Mouse (Mus musculus) monocyte, adult 2 months (primary cell): Measurements from ENCODE around the gene Gan.

Experiments used
- DNase-seq, 2 experiments: peaks; one replicate each; pipeline ENCODE4 v3.0.0; 2022; ENCODE audit warnings: low spot score in 2 of 2, low read depth in 1 of 2

Gene Gan

DNA sequence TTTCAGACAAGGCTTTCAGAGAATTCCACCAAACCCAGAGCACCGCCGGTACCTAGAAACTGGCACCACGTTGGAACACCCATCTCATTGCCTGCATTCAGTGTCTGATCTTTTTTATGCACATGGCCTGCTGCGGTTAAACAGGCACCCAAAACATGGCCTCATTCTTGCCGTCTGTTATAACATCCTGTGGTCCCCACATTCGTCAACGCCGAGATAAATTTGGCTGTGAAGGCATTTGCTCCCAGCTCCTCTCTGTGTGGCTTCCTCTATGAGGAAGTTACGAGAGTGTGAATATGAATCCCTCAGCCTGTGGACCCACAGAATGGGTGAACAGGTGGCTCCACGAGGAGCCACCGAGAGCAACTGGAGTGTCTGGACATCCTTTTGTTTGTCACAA is 90.4 kb downstream of the Gan start:
- DNase-seq: no peak

DNA sequence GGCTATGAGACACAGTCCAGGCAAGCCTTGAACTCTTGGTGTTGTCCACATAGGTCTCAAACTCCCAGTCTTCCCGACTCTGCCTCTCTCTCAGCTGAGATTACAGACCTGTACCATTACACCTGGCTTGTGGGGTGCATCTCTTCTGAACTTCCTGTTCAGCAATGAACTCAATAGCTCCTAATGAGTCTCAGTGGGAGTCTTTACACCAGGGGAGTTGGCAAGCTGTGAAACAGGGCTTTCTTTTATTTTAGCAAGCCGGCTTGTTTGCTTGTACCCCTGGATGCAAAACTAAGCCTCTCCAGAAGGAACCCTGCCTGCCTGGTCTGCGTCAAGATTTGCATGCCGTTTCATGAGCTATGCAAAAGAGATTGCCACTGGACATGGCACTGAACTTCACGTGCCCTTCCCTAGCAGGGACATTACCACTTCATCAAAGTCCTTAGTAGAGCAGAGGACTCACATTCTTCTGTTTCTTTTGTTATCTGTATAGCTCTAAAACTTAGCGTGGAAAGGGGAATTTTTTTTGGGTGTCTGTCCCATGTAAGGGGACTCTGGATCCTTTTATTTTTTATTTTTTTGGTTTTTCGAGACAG is 93.2 kb downstream of the Gan start:
- DNase-seq: no peak

DNA sequence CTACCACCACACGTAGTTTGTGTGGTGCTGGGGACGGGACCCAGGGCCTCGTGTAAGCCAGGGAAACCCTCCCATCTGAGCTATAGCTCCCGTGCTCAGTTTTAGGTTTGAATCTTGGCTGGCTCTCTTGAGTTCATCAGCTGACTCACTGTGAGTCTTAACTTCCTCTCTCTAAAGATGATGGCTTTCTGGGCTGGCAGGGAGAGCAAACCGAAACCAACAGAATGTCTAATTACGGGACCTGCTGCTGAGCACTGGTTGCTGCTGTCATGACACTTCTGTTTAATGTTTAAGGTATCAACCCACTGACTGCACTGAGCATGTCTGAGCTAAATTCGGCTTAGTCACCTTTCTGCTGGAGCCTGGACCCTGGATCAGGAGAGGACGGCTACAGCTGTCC is 94.7 kb downstream of the Gan start:
- DNase-seq: peak; percentile 56 to 66

DNA sequence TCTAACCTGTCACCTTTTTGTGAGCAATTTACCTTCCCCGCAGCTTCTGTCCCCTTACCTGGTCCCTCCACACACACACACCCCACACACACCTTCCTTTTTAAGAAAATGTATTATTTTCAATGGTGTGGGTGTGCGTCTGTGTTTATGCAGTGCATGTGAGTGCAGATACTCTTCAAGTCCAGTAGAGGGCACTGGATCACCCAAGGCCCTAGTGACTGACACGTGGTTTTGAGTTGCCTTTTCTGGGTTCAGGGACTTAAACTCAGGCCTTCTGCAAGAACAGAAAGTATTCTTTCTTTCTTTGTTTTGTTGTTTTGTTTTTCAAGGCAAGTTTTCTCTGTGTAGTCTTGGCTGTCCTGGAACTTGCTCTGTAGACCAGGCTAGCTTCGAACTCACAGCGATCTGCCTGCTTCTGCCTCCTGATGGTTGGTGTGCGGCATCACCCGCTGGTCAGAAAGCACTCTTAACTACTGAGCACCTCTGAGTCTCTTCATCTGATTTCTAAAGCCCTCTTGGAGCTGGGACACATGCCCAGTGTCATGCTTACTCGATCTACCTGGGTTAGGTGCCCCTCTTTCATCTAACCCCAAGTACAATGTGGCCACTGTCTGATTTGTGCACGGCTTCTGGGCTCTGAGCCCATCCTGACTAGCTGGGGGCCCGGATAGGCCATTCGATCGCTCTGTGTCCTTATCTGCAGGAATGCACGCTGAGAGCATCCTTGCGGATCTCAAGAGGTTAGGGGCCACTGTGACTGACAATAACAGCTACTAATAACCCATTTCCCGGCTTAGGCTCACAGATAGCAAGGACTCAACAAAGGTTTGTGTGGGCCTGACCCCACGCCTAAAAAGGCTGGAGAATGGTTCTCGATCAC is 95.7 kb downstream of the Gan start:
- DNase-seq: no peak

DNA sequence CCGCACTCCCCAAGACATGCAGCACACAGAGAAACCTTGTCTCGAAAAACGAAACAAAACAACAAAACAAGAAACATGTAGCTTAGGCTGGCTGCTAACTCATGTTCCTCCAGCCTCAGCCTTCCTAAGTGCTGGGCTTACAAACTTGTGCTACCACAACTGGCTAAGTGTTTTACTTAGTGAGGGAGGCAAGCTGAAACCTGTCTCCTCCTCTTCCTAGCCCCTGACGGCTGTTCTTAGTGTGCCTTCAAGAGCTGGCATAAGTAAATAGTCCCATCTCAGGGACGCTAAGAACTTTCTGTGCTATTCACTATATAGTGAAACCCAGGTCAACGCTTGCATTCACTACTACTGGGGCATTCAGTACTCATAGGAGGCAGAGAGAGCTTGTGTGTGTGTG is 96.6 kb downstream of the Gan start:
- no peak for DNase-seq

DNA sequence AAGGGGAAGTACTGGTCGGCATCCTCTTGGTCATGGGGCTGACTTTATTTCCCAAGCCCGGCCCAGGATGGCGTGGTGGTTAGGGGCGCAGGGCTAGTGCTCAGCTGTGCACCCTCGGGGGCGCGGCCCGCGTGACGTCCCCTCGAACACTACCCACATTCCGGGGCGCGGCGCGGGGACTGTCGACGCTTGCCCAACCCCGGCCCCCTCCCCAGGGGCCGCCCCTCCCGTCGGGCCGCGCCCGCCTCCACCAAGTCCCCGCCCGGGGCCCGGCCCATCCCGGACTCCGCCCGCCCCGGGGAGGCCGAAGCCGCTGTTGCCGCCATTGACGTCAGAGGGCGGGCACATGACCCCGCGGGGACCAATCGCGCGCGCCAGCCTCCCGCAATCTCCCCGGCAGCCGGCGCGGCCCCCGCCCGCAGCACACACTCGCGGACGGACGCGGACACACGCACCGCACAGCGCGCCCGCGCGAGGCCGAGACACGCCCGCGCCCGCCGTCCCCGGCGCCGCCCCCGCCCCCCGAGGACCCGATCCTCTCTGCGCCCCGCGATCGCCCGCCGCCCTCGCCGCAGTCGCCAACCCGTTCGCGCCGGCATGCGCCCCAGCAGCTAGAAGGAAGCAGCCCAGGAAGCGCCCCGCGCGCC is 98.5 kb downstream of the Gan start:
- peak; percentile 86 to 97 for DNase-seq

DNA sequence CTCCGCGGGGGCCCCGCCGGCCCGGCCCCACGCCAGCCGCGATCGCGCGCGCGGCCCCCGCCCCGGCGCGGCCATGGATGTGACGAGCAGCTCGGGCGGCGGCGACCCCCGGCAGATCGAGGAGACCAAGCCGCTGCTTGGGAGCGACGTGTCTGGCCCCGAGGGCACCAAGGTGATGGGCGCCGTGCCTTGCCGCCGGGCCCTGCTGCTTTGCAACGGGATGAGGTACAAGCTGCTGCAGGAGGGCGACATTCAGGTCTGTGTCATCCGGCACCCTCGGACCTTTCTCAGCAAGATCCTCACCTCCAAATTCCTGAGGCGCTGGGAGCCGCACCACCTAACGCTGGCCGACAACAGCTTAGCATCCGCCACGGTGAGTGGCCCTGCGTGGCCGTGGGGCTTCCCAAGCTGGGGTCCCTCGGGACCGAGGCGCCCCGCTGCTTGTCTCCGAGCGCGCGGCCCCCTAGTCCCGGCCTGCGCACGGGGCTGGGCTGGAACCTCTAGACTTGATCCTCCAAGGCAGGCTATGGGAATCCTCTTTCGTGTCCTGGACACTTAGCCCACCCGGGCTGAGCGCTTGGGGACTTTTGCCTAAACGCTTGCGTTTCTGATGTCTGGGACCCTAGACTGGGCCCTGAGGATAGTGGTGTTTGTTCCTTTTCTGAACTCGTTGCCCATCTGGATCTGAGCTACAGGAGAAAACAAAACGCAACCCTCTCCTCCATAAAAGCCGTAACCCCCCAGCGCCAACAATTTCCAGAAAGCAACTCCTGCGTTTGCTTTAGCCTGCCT is 99.3 kb downstream of the Gan start, which contains the start of gene Cmip:
TSS of gene Cmip (plus strand) at position 36 of the 792 bp plus-strand sequence.
- peak in 1 of 2 experiments; percentile 34 for DNase-seq

DNA sequence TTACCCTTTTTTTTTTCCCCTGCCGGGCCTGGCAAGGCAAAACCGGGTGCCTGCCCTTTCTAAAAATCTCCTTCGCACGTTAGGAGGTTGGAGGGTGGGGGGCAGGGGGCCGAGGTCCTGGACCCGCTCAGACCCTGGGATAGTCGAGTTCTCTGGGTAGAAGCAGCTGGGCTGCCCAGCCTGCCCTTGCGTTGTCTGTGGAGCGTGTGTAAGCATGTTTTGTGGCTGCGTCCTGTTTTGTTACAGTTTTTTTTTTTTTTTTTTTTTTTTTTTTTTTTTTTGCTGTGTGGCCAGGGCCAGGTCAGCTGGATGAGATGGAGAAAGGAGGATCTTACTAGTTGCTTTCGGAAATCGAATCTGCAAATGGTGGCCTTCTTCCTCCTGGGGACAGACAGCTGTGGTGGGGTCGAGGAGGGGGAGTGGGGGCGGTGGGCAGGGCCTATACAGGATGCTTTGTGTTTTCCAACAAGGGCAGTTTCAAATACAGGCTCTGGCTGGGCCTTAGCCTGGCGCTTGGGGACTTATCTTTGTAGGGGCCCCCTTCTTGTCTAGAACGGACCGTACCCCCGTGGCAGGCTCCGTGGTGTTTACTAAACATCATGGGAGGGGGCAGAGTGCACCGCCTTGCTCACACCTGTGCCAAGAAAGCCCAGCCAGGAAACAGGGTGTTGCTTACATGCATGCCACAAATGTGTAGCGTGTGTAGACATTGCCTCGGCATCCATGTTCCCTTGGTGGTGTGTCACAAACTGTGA is 100.1 kb downstream of the Gan start:
- DNase-seq: no peak

DNA sequence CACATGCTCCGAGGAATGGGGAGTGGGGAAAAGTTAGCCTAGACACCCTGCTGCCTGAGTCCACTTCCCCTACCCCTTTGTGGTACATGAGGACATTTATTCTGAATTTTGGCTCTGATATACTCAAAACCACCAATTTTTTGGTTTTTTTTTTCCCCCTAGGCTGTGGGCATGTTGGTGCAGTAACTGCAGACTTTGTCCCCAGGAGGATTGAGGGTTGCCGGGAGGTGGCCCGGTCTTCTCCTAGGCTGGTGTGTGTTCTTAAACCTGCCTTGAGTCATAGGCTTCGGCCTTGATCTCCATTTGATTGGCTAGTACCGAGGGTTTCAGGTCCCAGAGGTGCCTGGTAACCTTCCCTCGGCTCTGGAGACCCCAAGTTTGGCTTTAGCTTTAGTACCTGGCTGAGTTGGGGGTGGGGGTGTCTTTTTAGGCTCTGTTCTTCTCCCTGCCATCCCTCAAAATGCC is 100.7 kb downstream of the Gan start:
- DNase-seq: no peak

DNA sequence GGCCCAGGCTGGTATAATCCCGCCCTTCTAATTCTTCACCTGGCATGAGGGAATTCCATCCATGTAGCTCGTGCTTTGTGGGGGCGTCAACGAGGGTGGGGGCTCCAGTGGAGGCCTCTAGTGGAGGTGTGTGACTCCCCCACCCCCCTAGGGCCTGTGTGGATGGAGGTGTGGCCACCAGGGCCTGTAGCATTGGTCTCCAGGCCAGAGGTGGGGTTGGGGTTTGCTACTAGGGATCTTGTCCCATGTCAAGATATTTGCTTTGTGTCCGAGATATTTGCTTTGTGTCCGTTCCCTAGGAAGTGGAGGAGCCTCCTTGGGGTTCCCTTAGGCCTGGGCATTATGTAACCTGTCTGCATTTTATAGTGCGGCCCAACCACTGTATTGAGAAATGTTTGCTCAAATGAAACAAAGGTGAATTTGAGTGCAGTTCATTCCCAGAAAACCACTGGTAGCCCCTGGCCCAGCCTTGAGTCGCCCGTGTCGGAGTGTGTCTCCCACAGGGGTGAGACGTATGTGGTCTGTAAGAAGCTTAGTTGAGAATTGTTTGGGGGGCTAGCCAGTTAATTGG is 101.6 kb downstream of the Gan start:
- no peak for DNase-seq

DNA sequence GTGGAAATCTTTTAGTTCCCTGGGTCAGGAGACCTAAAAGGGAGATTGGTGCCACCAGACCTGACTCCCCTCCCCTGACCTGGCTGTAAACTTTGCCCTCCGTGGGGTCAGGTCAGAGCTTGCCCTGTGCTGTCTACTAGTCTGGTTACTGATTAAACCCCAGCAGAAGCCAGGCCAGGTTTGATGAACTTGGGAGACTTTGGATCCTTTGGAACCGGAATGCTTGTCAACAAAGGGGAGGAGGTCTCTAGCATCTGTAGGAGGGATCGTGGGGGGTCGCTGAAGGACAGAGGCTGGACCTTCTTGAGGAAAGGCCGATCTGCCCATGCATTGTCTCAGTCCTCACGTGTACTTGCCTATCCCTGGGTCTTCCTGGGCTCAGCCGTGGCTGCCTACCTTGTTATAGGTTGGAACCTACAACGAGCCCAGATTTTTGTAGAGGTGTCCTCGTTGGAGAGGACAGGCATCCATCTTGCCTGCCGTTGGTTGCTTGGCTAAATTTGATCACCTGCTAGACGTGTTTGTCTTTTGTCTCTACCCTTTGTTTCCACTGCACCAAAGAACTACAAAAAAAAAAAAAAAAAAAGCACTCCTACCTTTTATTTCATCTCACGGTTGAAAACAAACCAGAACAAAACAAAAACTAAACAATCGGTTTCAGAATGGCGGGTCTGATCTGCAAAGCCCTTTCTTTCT is 102.4 kb downstream of the Gan start:
- no peak for DNase-seq

DNA sequence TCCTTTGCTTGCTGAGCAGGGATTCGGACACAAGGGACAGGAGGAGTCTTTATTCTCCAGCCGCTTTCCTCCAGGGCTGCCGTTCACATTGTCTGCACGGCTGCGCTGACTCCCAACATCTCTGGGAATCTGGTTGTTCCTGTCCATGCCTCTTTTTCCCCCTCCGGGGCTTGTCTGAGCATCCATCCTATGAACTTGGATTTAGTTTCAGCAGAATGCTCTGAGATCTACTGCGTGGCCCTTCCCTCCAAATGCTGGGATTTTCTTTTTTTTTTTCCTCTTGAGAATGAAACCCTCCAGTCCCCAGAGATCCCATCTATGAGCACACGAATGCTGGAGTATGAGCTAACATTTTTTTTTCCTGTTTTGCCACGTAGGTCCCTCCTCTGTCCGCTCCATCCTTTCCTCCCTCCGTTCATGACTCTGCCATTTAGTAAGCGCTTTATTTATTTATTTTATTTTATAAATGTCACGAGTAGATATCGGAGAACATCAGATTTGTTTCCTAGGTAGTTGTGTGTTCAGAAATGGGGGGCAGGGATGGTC is 103.1 kb downstream of the Gan start:
- DNase-seq: no peak

DNA sequence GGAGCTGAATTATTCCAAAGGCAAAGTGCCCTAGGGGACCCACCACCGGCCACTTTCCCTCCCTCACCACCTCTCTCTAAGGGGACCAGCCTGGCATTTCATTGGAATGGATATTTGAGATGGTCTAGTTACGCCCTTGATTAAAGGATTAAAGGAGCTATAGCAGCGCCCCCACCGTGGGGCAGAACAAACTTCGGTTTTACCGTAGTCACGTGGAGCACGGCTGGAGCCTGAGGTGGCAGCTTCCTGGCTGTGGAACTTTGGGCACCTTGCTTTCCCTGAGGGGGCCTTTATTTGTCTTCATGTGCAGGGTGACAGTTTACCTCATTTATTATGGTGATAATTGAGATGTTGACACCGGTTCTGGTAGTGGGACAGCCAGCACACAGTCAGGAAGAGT is 103.8 kb downstream of the Gan start:
- no peak for DNase-seq

DNA sequence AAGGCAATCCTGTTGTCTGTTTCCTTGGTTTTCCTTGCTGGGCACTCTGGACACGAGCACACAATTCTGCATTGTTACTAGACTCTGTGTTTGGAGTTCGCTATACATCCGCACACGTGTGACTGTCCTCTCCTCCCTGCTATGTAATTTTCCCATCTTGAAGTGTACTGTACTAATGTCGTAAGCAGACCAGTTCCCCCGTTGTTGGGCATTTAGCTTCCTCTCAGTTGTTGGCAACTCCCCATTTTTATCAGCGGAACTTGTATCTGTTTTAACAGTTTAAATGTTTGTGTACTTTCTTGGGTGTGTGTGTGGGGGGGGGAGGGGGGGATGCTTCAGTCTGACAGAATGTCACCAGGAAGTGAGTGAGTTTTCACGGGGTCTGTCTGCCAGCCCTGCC is 104.8 kb downstream of the Gan start:
- no peak for DNase-seq

DNA sequence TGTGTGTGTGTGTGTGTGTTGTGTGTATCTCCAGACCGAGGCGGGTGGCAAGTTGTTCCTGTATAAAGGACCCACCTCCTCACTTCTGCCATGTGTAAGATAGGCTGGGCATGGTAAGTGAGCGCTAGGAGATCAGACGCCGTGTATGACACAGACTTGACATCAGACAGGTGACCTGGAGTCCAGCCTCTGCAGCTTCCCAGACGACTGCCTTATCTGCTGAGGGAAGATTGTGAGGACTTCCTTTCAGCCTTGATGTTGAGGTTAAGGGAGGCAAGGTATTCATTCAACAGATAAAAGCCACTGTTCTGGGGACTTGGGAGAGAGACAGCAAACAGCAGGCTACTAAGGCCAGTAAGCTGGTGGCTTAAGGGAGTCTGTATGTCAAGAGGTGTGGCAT is 105.5 kb downstream of the Gan start:
- no peak for DNase-seq

DNA sequence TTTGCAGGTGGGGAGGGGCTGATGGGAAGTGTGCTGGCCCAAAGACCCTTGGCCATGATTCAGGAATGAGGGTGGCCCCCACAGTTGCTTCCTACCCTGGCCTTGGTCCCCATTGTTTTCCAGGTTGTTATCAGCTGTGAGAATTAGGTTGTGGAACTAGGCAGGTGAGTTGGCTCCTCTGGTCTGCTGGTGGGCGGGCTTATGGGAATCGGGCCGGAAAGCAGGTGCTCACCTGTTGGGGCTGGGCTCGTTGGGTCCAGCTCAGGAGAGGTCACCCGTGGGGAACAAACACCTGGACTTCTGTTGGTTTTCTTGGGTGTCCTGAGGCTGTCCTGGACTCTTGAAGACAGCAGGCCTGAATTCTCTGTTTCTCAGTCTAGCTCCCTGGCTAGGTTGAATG is 107.1 kb downstream of the Gan start:
- DNase-seq: no peak
